Mouse (Mus musculus): ENCODE measurements around the gene Gsx1.

Gene Gsx1

DNA sequence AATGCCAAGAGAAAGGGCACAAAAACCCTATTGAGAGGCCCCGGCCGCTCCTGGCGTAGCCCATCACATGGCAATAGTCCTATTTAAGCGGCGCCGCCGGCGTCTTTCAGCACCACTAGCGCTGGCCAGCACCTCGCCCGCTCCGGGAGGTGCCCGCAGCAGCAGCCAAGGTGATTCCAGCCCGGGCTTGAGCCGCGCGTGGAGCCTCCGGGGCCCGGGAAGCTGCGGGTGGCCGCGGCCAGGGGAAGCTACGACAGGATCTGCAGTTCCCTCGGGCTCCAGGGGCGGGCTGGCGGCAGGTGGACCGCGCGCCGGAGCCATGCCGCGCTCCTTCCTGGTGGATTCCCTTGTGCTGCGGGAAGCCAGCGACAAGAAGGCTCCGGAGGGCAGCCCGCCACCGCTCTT, at the start of gene Gsx1:
Gene Gsx1, plus strand, starts transcription at position 126 of the 405 bp plus-strand sequence.
- peak; percentile 85 for DNase-seq

DNA sequence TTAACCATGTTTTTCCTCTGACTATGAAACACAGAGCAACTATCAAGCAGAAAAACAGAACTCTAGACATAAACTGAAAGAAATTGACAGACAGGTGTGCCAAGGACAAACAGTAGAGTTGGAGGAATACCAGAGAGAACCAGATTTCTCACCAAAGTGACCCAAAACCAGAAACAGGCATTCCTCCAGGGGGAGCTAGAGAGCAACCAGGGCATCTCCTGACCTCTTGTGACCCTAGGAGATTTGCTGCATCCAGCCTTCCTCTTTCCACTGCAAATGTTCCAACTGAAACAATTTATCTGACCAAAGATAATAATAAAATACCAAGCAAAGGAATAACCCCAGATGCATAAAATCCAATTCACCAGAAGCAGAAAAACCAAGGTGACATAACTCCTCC, 41.2 kb upstream of the Gsx1 start:
- DNase-seq, result no peak

DNA sequence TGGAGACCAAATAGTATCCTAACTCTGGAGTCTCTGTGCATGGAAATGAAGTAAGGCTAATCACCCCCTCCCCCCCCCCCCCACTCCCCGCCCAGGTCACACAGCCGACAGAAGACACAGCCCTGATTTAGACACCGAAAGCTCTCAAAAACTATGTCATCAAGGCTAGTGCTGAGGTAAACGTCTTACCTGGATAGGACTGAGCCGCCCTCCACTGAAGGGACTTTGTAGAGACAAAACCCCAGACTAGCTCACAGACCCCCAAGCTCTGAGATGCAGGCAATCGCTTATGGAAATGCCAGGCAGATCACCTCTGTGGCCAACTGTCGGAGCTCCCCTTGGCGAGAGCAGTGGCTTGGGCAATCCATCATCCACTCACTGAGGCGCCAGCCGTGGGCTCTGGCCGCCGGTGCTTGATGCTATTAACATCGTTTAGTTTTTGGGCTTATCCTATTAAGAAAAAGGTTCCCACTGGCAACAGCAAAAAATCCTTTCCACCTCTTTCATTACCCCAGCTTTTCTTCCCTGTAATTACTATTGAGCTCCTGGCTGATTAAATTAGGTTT, 33.6 kb upstream of the Gsx1 start:
- DNase-seq, result no peak

DNA sequence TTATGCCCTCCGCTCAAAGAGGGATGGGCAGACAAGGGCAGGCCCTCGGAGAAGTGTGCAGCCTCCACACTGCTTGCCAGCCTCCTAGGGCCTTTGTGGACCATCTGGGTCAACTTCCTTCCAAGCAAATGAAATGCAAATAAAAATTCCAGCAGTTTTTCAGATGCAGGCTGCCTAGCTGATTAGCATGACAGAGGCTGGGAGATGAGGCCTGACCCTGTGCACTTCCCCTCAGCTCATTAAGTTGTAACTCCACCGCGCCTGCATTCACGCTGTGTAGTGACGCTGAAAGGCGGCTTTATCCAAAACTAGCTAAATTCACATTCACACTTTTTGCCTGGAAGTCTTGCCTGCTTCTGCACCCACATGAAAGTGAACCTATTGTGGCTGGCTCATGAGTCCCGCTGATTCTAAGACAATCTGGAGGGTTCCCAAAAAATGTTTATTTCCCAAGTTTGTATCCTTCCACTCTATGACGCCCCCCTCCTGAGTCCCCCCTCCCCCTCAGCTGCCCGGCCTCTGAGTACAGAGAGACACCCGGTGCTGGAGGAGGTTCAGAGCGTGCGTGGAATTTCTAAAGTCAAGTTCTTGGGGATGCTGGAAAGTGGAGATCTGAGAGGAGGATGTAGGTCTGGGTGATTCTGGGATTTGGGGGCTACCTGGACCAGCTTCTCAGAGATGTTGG, 32.9 kb upstream of the Gsx1 start:
- DNase-seq, result no peak

DNA sequence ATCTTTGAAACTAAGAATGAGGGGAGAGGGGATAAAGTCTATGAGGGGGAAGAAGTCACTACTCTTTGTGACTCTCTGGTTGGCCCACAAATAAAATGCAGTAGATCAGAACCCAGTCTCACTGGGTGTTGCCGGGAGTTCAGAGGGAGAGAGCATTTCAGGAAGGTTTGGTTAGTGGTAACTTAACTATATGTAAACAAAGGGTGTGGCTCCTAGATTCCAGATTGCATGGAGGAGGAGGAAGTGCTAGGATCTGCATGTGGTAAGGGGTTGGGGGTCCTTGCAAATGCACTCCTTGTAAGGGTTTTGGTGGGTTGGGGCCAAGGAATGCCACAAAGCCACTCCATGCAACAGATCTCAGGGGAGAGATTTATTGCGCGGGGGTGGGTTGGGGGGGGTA, 32.1 kb upstream of the Gsx1 start:
- DNase-seq, result no peak

DNA sequence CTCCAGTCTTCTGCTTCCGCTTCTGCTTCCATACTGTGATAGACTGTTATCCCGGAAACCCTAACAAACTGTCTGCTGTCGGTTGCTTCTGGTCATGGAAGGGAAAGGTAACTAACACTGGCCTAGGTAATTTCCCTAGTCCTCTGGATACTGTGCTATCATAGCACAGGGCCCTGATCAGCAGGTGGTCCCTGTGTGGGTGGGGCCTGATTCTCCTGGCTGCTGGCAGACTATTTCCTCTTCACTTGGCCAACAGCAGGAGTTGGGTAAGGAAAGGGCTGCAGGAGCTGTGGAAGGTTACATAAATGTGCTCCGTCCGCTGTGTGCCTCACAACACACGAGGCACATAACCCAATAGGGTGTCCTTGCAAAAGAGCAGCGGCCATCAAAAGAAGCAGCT, 31.1 kb upstream of the Gsx1 start:
- DNase-seq, result no peak

DNA sequence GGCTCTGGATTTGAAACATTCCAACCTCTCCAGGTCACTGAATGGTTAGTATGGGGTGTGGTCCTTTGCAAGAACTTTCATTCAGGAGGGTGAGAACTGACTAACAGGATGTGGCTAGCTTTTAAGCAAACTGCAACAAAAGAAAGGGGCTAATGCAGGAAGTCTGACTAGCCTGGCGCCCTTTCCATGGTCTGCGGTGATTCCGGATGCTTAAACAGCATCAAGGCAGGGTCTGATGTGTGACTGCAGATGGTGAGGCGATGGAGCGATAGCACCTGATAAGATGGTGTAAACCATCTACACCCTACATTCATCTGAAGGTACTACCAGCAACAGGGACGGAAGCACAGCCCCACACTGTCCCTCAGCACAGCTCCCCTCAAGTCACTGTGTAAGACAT, 29.2 kb upstream of the Gsx1 start:
- DNase-seq, result no peak

DNA sequence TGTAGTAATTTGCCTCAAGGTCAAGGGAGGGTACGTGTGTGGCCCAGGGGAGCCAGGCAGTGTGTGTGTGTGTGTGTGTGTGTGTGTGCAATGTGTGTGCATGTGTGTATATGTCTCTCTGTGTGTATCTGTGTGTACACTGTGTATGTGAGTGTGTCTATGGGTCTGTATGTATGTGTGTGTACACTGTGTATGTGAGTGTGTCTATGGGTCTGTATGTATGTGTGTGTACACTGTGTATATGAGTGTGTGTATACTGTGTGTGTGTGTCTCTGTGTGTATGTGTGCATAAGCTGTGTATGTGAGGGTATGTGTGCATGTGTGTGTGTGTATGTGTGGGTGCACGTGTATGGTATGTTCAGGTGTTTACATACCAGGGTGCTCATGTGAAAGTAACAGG, 28.7 kb upstream of the Gsx1 start:
- DNase-seq, result no peak

DNA sequence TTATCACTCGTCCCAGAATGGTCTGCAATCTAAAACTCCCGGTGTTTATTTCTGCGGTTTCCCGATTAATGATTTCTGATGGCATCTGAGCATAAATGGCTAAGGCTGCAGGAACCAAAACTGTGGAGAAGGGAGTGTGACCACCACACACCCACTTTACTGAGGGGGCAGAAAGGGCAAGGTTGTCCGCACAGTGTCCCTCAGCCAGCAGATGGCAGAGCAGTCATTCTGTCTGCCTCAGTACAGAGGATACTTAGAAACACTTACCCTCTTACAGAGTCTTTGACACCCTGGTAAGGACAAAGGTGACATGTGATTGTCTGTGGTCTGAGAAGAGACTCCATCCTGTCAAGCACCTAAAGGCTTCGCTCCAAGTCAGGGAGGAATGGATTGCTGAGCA, 23.4 kb upstream of the Gsx1 start:
- DNase-seq, result no peak

DNA sequence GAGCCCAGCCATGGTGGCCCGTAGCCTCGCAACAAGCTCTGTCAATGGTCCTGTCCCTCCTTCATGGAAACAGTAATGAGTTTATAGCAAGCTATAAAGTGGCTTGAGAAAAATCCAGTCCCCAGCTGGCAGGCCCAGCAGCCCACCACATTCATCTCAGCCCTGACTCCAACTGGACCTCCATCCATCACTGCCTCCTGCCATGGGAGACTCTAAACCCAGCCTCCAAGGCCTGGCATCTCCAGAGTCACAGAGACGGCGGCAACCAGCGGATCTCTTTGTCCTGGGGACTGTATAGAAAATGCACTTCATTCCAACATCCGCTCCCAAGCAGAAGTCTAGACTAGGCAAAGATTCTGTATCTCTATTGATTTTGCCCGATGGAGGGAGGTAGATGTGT, 18.4 kb upstream of the Gsx1 start:
- no peak for DNase-seq

DNA sequence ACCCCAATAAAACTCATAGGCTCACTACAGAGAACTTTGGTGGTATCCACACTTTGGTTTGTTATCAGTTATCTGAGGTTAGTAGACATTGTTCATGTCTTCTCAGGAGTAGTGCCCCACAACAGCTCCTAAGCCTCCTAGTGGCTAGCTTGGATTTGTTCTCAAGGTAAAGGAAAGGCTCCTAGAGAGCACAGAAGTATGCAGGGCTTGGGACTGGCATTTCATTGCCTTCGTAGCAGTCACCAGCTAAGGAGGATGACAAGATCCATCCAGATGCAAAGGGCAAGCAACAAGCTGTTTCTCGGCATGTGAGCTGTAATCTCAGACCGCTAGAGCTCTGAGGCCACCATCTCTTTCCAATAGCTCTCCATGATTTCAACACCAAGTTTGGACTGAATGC, 14.4 kb upstream of the Gsx1 start:
- no peak for DNase-seq

DNA sequence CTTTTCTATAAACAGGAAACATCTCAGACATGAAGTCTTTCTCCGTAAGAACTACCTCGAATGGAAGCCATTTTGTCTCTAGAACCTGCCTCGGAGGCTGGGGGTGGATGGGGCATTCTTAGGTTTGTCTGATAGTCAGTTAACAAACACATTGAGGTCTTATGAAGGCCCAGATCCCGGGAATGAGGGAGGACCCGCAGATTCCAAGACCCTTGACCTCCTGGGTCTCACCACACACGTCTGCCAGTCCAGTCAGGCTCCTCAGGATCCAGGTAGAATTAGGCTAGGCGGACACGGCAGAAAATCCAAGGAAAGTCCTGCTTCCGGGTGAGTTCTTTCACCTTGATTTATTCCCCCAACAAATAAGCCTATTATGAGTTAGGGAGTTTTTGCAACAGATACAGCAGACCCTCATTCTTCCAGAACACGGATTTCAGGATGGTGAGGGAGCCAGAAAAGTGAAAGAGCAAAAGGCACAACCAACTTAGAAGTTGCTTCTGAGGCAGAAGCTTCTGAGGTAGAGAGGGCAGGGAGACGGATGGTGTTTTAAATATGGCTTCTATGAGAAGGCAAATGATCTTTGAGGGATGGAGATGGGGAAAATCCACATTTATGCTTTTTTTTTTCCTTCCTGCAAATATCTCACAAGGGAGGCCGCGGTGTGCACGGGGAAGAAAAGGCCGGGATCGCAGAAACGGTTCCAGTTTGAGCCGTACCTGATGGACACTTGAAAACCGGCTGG, 3.2 kb upstream of the Gsx1 start:
- DNase-seq, result no peak

DNA sequence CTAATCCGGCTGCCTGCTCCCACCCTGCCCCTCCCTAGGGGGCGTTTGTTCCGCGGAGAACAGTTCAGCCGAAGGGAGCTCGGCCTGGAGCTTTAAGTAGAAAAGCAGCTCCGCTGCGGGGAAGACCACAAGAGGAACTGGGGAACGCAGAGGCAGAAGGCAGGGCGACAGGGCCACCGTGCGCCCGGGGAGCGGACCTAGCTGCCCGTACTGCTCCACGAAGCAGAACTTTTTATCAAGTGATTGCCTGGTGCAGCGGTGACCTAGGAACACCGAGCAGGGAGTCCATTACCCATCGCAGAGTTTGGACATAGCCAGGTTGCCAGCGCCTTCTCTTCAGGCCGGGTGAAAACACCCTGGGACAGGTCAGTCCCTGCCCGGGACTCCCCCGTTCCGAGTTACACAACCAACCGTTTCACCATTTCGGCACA, 2.5 kb upstream of the Gsx1 start:
- DNase-seq, result peak; percentile 31

DNA sequence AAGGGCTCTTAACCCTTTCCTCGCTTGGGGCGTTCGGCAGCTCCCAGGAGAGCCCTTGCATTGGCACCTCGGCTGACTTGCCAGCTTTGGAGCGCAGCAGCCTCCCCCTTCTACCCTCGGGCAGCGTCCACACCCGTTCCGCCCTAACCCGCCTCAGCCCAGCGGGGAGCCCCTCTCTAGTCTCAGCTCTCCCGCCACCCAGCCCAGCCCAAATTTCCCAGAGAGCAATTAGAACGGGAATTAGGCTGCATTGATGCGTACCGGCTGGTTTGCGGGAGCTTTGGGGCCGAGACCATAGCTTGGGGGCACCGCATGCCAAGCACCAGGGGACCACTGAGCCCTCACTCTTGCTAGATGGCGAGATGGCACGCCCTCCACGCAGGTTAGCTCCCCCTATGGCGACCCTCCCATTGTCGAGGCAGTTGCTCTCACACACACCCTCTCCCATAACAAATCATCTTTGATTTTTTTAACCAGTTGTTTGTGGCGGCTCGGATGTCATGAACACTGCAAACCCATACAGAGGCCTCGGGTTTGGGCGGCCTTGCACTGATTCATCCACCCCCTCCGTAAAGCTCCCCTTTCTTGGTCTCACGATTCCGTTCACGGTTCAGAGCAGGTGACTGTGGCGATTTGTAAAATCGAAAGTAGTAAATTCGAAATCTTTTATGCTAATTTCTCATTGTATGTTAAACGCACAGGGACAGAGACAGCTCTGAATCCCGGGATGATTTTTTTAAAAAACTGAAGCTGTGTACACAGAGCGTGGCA, 1.5 kb upstream of the Gsx1 start:
- DNase-seq, result peak; percentile 12

DNA sequence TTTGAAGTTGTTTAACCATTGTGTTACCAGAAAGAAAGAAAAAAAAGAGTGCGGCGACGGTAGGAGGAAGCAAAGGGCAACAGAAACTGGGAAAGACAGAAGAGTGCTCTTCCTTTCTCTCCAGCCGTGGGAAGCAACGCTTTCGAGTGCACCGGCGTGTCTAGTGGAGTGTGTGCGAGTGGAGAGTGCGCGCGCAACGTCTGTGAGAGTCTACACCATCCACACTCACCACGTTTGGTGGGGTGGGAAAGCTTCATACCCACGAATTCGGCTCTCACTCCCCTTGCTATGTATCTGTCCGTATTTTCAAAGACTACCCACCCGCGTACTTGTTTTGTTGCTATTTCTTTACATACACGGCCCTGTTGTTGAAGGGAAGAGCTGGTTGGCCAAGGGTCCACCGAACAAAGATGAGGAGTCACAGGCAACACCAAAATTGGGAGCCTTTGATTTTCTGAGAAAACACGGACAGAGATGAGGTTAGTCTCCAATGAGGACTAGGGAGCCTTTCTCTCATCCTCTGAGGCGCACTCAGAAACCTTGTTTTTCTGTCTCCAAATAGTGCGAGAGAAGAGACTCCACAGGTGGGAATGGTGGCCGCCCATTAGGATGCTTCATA, 835 bp upstream of the Gsx1 start:
- DNase-seq, result no peak

DNA sequence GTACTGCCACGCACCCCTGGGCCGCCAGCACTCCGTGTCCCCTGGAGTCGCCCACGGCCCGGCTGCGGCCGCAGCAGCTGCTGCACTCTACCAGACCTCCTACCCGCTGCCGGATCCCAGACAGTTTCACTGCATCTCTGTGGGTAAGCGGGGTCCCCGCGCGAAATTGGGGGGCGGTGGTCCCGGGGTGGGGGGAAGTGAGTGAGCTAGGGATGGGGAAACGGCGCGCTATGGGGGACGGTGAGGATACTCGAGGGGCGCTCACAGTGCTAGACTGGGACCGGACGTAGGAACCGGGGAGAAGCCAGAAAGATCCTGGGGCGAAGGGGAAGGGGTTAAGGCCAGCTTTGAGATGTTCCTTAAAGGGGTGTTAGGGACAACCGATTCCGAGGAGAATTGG, 660 bp downstream of the Gsx1 start:
- DNase-seq, result no peak

DNA sequence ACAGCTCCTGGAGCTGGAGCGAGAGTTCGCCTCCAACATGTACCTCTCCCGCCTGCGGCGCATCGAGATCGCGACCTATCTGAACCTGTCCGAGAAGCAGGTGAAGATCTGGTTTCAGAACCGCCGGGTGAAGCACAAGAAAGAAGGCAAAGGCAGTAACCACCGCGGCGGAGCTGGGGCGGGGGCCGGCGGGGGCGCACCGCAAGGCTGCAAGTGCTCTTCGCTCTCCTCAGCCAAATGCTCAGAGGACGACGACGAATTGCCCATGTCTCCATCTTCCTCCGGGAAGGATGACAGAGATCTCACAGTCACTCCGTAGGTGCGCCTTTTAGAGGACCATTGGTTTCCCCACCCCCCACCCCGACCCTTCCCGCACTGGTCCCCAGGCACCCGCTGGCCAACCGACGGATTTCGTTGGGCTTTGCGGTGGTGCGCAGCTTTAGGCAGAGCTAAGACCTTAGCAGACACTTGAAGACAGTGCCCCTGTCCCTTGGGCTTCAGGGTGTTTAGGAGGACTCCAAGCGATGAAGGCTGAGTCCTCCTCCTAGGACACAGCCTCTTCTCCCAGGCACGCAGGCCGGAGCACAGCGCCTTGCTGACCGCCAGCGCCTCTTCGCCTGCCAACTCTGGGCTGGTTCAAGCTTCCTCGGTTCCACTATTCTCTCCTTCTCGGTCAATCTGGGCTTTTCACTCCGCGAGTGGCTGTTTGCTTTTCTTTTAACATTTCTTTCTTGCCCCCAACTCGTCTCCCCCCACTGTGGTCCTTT, 1.5 kb downstream of the Gsx1 start:
- DNase-seq, result no peak

DNA sequence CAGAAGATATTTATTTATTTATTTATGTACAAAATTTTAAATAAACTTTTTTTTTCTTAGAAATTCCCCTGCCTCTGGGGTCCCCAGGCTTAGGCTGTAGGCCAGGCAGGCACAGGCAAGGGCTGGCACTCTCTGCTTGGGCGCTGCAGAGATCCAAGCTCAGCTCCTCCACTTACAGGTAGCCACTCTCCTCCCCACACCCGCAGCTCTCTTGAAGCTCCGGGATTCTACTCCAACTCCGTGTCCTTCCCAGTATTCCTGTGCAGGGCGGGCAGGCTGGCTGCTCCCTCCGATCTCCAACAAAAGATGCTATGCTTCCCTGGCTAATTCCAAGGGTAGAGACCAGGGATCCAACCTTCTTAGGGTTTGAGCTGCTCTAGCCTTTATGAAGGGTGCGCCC, 2.4 kb downstream of the Gsx1 start:
- DNase-seq, result no peak

DNA sequence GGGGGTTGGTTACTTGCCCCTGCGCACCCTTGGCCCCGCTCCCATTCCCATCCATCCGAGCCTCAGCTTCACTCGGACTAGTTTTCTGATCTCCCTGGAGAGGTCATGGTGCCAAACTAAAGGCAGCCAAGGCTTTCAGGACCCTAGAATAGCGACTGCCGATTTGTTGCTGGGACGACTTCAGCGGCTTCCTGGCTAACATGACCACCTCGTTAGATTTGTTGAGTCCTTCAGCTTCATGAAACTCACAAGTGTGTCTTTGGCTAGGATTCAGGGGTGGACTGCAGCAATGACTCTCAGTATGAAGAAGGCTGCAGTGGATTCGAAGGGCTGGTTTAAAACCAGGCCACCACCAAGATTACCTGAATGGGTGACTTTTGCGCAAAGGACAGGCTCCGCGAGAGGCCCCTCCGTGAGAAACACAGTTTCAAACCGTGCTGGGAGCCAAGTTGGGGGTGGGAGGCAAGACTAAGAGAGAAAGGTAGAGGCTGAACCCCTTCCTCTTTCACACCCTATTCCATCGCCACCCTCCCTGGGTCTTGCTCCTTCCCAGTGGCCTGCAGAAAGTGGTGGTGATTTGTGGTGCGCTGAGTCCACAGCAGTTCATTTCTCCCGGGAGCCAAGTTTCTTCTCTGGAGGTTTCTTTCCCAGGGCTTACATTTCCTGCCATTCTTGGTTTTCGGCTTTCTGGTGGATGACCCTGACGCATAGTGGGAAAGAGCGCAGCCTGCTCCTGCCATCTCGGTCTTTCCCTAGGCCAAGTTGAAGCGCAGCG, 3.5 kb downstream of the Gsx1 start:
- DNase-seq, result no peak

DNA sequence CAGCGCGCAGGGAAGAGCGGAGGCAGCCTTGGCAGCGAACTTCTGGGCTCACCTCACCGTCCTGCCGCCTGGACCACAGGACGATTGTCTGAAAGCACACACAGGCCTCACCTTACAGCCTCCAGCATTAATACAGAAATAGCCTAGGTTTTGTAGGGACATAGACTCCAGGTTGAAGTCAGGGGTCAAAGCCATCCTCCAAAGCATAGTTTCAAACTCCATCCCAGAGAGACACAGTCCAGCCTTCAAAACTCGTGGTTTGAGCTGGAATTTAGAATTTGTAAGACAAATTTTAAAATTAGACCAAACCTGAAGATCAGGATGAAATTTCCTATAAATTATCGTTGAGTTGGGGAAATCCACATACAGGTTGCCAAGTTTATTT, 4.1 kb downstream of the Gsx1 start:
- no peak for DNase-seq

DNA sequence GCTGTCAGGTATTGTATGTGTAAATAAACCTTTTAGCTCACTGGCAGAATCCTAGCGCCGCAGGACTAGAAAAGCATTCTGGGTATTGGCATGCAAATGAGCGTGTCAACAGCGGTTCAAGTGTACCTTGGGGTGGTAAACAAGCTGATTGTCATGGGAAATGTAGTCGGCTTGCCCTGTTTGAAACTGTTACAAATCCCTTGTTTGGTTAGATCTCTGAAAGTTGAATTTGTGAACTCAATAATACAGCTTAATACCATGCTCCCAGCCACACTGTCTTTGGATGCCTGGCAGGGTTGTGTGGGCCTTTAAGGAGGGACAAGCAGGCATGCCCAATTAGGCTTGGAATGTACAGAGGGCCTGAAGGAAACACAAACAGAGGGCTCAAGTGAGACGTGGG, 16.4 kb downstream of the Gsx1 start:
- DNase-seq, result no peak

DNA sequence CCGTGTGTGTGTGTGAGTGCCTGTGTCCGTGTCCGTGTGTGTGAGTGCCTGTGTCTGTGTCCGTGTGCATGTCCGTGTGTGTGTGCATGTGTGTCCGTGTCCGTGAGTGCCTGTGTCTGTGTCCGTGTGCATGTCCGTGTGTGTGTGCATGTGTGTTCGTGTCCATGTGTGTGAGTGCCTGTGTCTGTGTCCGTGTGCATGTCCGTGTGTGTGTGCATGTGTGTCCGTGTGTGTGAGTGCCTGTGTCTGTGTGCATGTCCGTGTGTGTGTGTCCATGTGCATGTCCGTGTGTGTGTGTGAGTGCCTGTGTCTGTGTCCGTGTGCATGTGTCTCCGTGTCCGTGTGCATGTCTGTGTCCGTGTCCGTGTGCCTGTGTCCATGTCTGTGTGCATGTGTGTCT, 19.4 kb downstream of the Gsx1 start:
- DNase-seq, result no peak

Data from kidney, postnatal 10 days (tissue).